ENCODE assay signal across 22 mouse cellular contexts in genomic region chr4:108345826-108346225, GRCm38 (mm10). TPM values are rescaled to one million over a fixed set of nuclear protein-coding genes. Genes with fewer than 3 reads are reported as not detected.
DNase-seq lines count a peak whose midpoint lies in the region; ATAC-seq lines count a peak whose summit lies in the region.
"Had no signal": no experiment of that assay in that cellular context is flagged by ENCODE, and none has a peak within 500 bp of the region (broad histone marks: within the 10 kb centered on the region; RNA-seq: fewer than 3 reads in every experiment).

No protein-coding gene starts in this region.

- no peak overlapping the region for H3K4me3 ChIP-seq in heart, embryonic 12.5 days
- H3K4me3 ChIP-seq in lung, embryonic 15.5 days = no peak overlapping the region
- H3K4me3 ChIP-seq in embryonic facial prominence, embryonic 14.5 days (ENCODE audit: low read depth, low read length) = no peak overlapping the region
- no peak overlapping the region for H3K4me3 ChIP-seq in limb, embryonic 15.5 days
- H3K4me3 ChIP-seq: forebrain, embryonic 13.5 days; megakaryocyte, embryonic 14.5 days had no signal

- intact Hi-C loops in heart, postnatal 36 days (cut with DNase I) = no loop called here

- WGBS in heart, embryonic 12.5 days = 50% methylated on average over 5 of the region's 5 CpGs
- 30% methylated on average over 5 of the region's 5 CpGs for WGBS in lung, embryonic 15.5 days
- 31% methylated on average over 5 of the region's 5 CpGs for WGBS in embryonic facial prominence, embryonic 14.5 days
- 26% methylated on average over 5 of the region's 5 CpGs for WGBS in limb, embryonic 15.5 days

- ATAC-seq in heart, embryonic 12.5 days (ENCODE audit: insufficient number of reproducible peaks, low FRiP score) = no peak
- ATAC-seq in lung, embryonic 15.5 days (ENCODE audit: borderline replicate concordance, extremely low read depth, low FRiP score, low TSS enrichment) = peak; percentile 12; the same call in 1 of the 2 replicates
- peak; percentile 30; the same call in 1 of the 2 replicates for ATAC-seq in embryonic facial prominence, embryonic 14.5 days (ENCODE audit: low read depth)
- 0 out of 2 replicates have a peak, but pooled peaks have one; percentile 33 for ATAC-seq in limb, embryonic 15.5 days (ENCODE audit: insufficient number of reproducible peaks, low FRiP score, low TSS enrichment, low read depth)
- ATAC-seq: forebrain, embryonic 13.5 days; Patski had no signal

- H3K4me2 ChIP-seq in heart, embryonic 12.5 days = no peak overlapping the region
- H3K4me2 ChIP-seq in lung, embryonic 15.5 days = no peak overlapping the region
- no peak overlapping the region for H3K4me2 ChIP-seq in embryonic facial prominence, embryonic 14.5 days (ENCODE audit: low read depth, low read length)
- H3K4me2 ChIP-seq in limb, embryonic 15.5 days = no peak overlapping the region
- H3K4me2 ChIP-seq: forebrain, embryonic 13.5 days had no signal

- H3K27ac ChIP-seq in heart, embryonic 12.5 days (ENCODE audit: poor library complexity, severe bottlenecking) = no peak overlapping the region
- 0 out of 2 replicates have a peak overlapping the region, but pooled peaks have one; percentile 1 for H3K27ac ChIP-seq in lung, embryonic 15.5 days
- peak overlapping the region; percentile 70 for H3K27ac ChIP-seq in embryonic facial prominence, embryonic 14.5 days (replicated peaks; ENCODE audit: low read depth, low read length)
- H3K27ac ChIP-seq in limb, embryonic 15.5 days = no peak overlapping the region
- H3K27ac ChIP-seq: forebrain, embryonic 13.5 days had no signal

- DNase-seq in heart, postnatal 36 days = no peak
- no peak for DNase-seq in lung, postnatal 36 days
- peak; percentile 72 for DNase-seq in embryonic facial prominence, embryonic 14.5 days (ENCODE audit: low spot score)
- no peak for DNase-seq in right cerebral cortex, postnatal 25 days
- DNase-seq in frontal cortex, adult 2 months (ENCODE audit: extremely low spot score in 1 of 2, low spot score in 1 of 2) = no peak
- DNase-seq: adrenal gland, postnatal 36 days; B cell, adult 2 months; cerebellum, adult 9-11 months; kidney, postnatal 36 days; lung, adult 2 months; retina, postnatal 1 day had no signal

- H3K9me3 ChIP-seq in heart, embryonic 12.5 days (replicated peaks) = no peaks in the 10 kb centered on the region
- no peaks in the 10 kb centered on the region for H3K9me3 ChIP-seq in lung, embryonic 15.5 days
- no peaks in the 10 kb centered on the region for H3K9me3 ChIP-seq in embryonic facial prominence, embryonic 14.5 days (ENCODE audit: control insufficient read depth, low read length)
- no peaks in the 10 kb centered on the region for H3K9me3 ChIP-seq in limb, embryonic 15.5 days
- H3K9me3 ChIP-seq: forebrain, embryonic 13.5 days; megakaryocyte, embryonic 14.5 days had no signal

- no peaks in the 10 kb centered on the region for H3K27me3 ChIP-seq in heart, embryonic 12.5 days (replicated peaks)
- no peaks in the 10 kb centered on the region for H3K27me3 ChIP-seq in lung, embryonic 15.5 days
- H3K27me3 ChIP-seq in embryonic facial prominence, embryonic 14.5 days (replicated peaks; ENCODE audit: control insufficient read depth, insufficient read depth, low read length) = no peaks in the 10 kb centered on the region
- no peaks in the 10 kb centered on the region for H3K27me3 ChIP-seq in limb, embryonic 15.5 days
- H3K27me3 ChIP-seq: forebrain, embryonic 13.5 days; megakaryocyte, embryonic 14.5 days; Patski had no signal

- peaks cover 33% of the 10 kb centered on the region for H3K4me1 ChIP-seq in heart, embryonic 12.5 days (replicated peaks)
- peaks cover 45% of the 10 kb centered on the region for H3K4me1 ChIP-seq in lung, embryonic 15.5 days
- peaks cover 46% of the 10 kb centered on the region for H3K4me1 ChIP-seq in embryonic facial prominence, embryonic 14.5 days (ENCODE audit: control insufficient read depth, insufficient read depth, low read length)
- peaks cover 39% of the 10 kb centered on the region for H3K4me1 ChIP-seq in limb, embryonic 15.5 days

- H3K36me3 ChIP-seq in heart, embryonic 12.5 days = no peaks in the 10 kb centered on the region
- no peaks in the 10 kb centered on the region for H3K36me3 ChIP-seq in lung, embryonic 15.5 days
- no peaks in the 10 kb centered on the region for H3K36me3 ChIP-seq in embryonic facial prominence, embryonic 14.5 days (ENCODE audit: control insufficient read depth, insufficient read depth, low read length)
- H3K36me3 ChIP-seq in limb, embryonic 15.5 days = no peaks in the 10 kb centered on the region

- H3K9ac ChIP-seq in heart, embryonic 12.5 days = 0 out of 2 replicates have a peak overlapping the region, but pooled peaks have one; percentile 0
- H3K9ac ChIP-seq in lung, embryonic 15.5 days = no peak overlapping the region
- H3K9ac ChIP-seq in embryonic facial prominence, embryonic 14.5 days (ENCODE audit: low read depth, low read length) = no peak overlapping the region
- no peak overlapping the region for H3K9ac ChIP-seq in limb, embryonic 15.5 days
- H3K9ac ChIP-seq: forebrain, embryonic 13.5 days had no signal

RNA-seq across cellular contexts. Expression of gene Coa7, which starts 17.9 kb away (rescaled TPM):
- 46.6 and 46.8 TPM in 2 replicates for polyA plus RNA-seq in heart, embryonic 12.5 days (2016; fragmentation: Nextera tagmentation; extraction: Ambion mirVana)
- total RNA-seq in heart, postnatal 36 days (2021) = 10 to 100 TPM; 31.8 to 38.1 TPM
- polyA plus RNA-seq in lung, embryonic 15.5 days (2015; fragmentation: Nextera tagmentation; extraction: Ambion mirVana) = 45.2 and 47.3 TPM in 2 replicates
- polyA plus RNA-seq in embryonic facial prominence, embryonic 14.5 days (2014; fragmentation: Nextera tagmentation; extraction: Ambion mirVana) = 39.5 and 40.2 TPM in 2 replicates
- polyA plus RNA-seq in limb, embryonic 15.5 days (2015; fragmentation: Nextera tagmentation; extraction: Ambion mirVana) = 38.0 and 40.3 TPM in 2 replicates
- 14.4 and 16.9 TPM in 2 replicates for polyA plus RNA-seq in frontal cortex, adult 2 months (2012; rRNA removed)

RNA-seq across cellular contexts. Expression of gene Shisal2a, which starts 37.3 kb away (rescaled TPM):
- polyA plus RNA-seq in heart, embryonic 12.5 days (2016; fragmentation: Nextera tagmentation; extraction: Ambion mirVana) = 1.1 and 1.4 TPM in 2 replicates
- total RNA-seq in heart, postnatal 36 days (2021) = not detected
- polyA plus RNA-seq in lung, embryonic 15.5 days (2015; fragmentation: Nextera tagmentation; extraction: Ambion mirVana) = 0.36 and 0.88 TPM in 2 replicates
- 3.9 and 4.7 TPM in 2 replicates for polyA plus RNA-seq in embryonic facial prominence, embryonic 14.5 days (2014; fragmentation: Nextera tagmentation; extraction: Ambion mirVana)
- 1.8 and 1.9 TPM in 2 replicates for polyA plus RNA-seq in limb, embryonic 15.5 days (2015; fragmentation: Nextera tagmentation; extraction: Ambion mirVana)
- polyA plus RNA-seq in frontal cortex, adult 2 months (2012; rRNA removed) = 0.21 and 0.24 TPM in 2 replicates
- total RNA-seq: gastrocnemius, adult 18-20 months; granulocyte monocyte progenitor cell, adult 5-6 weeks; layer of hippocampus, postnatal 10 days; left cerebral cortex, postnatal 25 days; neutrophil, adult 5-6 weeks had no signal
- polyA plus RNA-seq: Patski had no signal

RNA-seq across cellular contexts. Expression of gene Zyg11b, which starts 44.9 kb away (rescaled TPM):
- polyA plus RNA-seq in heart, embryonic 12.5 days (2016; fragmentation: Nextera tagmentation; extraction: Ambion mirVana) = 11.0 and 12.1 TPM in 2 replicates
- total RNA-seq in heart, postnatal 36 days (2021) = 10 to 100 TPM; 37.8 to 39.9 TPM
- 9.5 and 9.9 TPM in 2 replicates for polyA plus RNA-seq in lung, embryonic 15.5 days (2015; fragmentation: Nextera tagmentation; extraction: Ambion mirVana)
- 13.8 and 14.5 TPM in 2 replicates for polyA plus RNA-seq in embryonic facial prominence, embryonic 14.5 days (2014; fragmentation: Nextera tagmentation; extraction: Ambion mirVana)
- polyA plus RNA-seq in limb, embryonic 15.5 days (2015; fragmentation: Nextera tagmentation; extraction: Ambion mirVana) = 9.0 and 10.6 TPM in 2 replicates
- 43.2 and 47.5 TPM in 2 replicates for polyA plus RNA-seq in frontal cortex, adult 2 months (2012; rRNA removed)

Comparison
In these comparisons a context has a peak if more than half of its experiments do, and no peak if none do; other contexts are left out.
1. H3K27ac ChIP-seq: peak in lung, embryonic 15.5 days (single experiment) and embryonic facial prominence, embryonic 14.5 days (single experiment); none in heart, embryonic 12.5 days (single experiment) and limb, embryonic 15.5 days (single experiment).